Mouse (Mus musculus) cerebral cortex, adult 2 months (tissue): Measurements from ENCODE around the gene Uap1.

Experiments used
- WGBS: fragments of 180-500 bp; shearing (Covaris S2); methylation state at CpG from one replicate; pipeline ENCODE4 v1.1.7; 2018; 5-methylcytosine and 5-hydroxymethylcytosine counted together

Gene Uap1

DNA sequence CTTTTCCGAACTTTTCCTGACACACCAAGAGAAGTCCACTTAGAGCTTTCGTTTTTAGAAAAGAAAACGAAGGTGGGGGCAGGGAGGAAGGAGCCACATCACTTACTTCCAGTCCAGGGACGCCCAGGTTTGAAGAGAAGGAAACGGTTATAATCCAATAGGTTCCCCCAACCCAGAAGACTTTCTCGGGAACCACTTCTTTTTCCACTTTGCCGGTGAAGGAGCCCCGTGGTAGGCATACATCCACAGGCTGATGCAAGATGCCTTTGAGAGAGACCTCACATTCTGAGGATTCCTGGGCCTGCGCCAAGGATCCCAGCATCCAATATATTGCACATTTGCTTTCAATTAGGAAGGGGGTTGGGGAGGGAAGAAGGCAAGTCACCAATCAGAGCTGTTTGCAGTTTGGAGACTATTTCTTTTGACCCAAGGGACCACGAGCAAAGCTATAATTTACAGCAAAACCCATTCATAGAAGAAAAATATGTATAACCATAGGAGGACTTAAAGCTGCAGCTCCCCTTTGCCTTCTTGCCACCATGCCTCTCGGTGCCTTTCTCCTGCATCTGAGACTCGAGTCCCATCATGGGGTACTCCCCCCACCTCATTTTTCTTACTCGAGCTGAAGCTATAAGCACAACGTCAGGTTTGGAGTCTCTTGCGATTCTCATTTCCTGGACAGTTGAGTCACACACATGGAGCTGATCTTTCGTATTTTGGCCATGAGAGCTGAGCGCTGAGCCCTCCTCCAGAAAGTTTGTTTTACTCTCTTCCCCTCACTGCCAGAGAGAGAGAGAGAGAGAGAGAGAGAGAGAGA, 64.0 kb downstream of the Uap1 start, which contains the start of gene Ddr2:
Ddr2 (minus strand) TSS at position 247 of the 817 bp plus-strand sequence.
- 59% methylated on average over 17 of the region's 17 CpGs for WGBS

DNA sequence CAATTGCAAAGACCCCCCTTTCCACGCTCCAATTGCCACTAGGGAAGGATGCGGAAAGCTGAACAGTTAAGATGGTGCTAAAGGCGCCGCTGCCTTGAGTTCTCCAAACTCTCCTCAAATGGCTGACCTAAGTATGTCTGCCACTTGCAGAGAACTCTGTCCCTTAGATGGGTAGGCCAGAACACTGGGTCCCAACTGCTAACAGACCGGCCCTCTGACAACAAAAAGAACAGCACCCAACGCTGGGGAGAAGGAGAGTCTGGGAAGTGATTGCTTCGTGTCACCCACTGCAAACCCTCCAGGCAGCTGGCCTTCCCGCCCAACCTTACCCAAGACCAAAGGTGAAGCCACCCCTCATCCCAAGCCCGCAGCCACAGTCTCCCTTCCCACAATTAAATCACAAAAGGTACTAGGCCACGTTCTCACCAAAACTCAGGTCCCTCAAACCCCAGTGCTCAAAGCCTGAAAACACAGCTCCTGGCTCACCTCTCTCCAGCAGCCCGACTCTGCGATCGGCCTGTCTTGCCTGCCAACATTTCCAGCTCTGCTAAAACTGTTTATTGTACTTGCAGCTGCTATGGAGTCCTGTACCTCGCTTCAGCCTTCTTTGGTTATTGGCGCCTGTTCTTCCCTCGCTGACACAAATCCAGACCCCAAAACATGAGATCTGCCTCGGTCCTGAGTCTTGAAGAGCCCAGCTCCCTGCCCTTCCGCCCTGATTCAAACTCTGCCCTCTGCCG, 64.8 kb downstream of the Uap1 start:
- WGBS = 72% methylated on average over 19 of the region's 19 CpGs

DNA sequence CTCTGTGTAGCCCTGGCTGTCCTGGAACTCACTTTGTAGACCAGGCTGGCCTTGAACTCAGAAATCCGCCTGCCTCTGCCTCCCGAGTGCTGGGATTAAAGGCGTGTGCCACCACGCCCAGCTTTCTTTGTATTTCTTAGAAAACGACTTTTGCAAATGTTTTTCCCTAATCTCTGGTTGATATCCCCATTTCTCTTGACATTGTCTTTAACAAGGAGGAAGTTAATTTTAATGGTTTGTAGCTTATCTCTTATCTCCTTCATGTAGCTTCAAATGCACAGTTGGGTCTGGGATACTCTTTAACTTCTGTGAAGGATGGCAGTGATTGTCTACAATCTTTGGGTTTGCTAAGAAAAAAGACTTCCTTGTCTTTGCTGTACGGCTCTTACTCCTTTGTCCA, 71.9 kb downstream of the Uap1 start:
- 92% methylated on average over 6 of the region's 6 CpGs for WGBS
